Mouse (Mus musculus): Measurements from ENCODE around the gene Mical3. TPM values are rescaled to one million over a fixed set of nuclear protein-coding genes. Genes with fewer than 3 reads are reported as not detected.

Mical3 gene
- polyA plus RNA-seq (2015; fragmentation: Illumina TruSeq; extraction: RNeasy Lipid Tissue Mini Kit (QIAGEN cat#74804); ENCODE audit: insufficient read depth, low read depth, low replicate concordance) = 5.4 TPM

DNA sequence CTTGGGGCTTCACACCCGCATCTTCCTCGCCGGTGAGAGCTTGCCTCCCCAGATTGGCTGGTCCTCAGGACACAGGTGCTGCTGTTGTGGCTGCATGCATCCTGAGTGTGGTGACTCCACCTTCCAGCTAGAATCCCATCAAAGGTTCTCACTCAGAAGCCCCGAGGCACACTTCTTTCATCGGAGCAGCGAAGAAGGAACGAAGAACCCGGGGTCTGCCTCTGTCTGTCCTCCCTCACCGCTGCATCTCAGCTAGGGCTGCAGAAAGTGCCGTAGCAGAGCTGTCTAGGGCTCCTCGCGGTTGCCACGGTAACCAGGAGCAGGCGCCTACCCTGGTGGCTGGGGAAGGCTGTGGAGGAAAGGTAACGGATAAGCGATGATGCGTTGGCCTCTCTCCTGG lies at the start of gene Mical3:
Gene Mical3, minus strand, starts transcription at position 227 of the 400 bp plus-strand sequence.

DNA sequence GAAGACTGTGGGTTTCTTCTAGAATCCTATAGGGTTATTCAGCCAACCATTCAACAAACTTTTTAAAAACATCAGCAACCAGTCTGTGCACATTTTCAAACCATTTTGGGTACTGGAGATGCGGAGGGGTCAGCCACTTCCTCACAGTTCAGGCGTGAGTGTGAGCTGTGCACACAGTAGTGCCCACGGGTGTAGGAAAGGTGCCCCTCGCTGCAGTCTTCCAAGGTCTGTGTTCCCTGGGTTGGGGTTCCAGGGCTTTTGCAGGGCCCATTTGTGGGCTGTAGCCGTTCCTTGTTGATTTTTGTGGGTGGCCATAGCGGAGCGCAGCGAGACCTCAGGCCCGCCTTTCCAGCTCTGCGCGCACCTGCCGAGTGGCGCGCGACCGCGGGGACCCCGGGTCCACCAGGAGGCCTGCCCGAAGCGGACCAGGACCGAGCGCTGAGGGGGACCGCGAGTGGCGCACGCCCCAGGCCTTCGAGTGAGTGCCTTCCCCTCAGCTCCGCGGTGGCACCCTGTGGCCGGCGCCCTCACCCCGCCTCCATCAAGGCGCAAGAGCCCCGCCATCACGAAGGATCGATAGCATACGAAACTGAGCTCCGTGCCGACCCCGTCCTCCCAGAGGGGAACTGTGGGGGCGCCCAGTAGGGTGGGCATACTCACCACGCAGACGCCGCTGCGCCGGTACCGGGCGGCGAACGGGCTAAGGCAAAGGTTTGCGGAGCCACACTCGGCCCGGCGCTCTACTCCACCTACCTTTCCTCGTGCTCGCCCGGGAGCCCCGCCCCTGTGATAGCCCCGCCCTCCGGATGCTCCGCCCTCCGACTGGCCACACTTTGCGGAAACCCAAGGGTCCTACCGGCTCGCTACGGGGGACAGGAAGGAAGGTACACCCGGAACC lies 214.5 kb downstream of the Mical3 start, which contains the start of gene Bid:
Gene Bid, minus strand, starts transcription at position 780 of the 898 bp plus-strand sequence.

Other genes starting within 250 kb of the Mical3 start
- 1.1 TPM for gene Bid, start 214.1 kb downstream of the Mical3 start, polyA plus RNA-seq (2015; fragmentation: Illumina TruSeq; extraction: RNeasy Lipid Tissue Mini Kit (QIAGEN cat#74804); ENCODE audit: insufficient read depth, low read depth, low replicate concordance)
- gene Pex26, start 52.7 kb upstream of the Mical3 start, polyA plus RNA-seq (2015; fragmentation: Illumina TruSeq; extraction: RNeasy Lipid Tissue Mini Kit (QIAGEN cat#74804); ENCODE audit: insufficient read depth, low read depth, low replicate concordance) = 3.8 TPM
- gene Tuba8, start 79.7 kb upstream of the Mical3 start, polyA plus RNA-seq (2015; fragmentation: Illumina TruSeq; extraction: RNeasy Lipid Tissue Mini Kit (QIAGEN cat#74804); ENCODE audit: insufficient read depth, low read depth, low replicate concordance) = 0.35 TPM
- 2.0 TPM for gene Usp18, start 114.9 kb upstream of the Mical3 start, polyA plus RNA-seq (2015; fragmentation: Illumina TruSeq; extraction: RNeasy Lipid Tissue Mini Kit (QIAGEN cat#74804); ENCODE audit: insufficient read depth, low read depth, low replicate concordance)
- gene Slc6a13, start 169.2 kb upstream of the Mical3 start, polyA plus RNA-seq (2015; fragmentation: Illumina TruSeq; extraction: RNeasy Lipid Tissue Mini Kit (QIAGEN cat#74804); ENCODE audit: insufficient read depth, low read depth, low replicate concordance) = not detected
- gene Slc6a12, start 212.1 kb upstream of the Mical3 start, polyA plus RNA-seq (2015; fragmentation: Illumina TruSeq; extraction: RNeasy Lipid Tissue Mini Kit (QIAGEN cat#74804); ENCODE audit: insufficient read depth, low read depth, low replicate concordance) = not detected

Data from pancreas, adult 10 weeks (tissue).